In the genomic region with DNA sequence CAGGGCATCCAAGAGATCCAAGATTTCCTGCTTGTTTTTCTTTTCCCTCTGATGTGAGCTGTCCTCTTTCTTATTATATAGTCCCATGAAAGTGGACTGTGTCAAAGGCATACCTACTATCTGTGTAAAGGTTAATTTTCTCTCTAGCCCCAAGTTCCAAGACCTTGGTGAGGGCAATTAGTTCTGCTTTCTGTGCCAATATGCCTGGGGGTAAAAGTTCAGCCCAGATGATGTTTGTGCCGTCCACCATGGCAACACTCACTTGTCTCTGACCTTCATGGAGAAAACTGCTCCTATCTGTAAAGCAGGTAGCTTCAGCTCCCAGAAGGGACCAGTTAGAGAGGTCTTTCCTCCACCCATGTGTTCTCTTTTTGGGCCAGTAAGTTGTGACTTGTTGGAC, we compare ENCODE assay signal across 22 mouse cellular contexts.
DNase-seq lines count a peak whose midpoint lies in the region; ATAC-seq and TF ChIP-seq lines count a peak whose summit lies in the region.
"Had no signal": no experiment of that assay in that cellular context is flagged by ENCODE, and none has a peak within 500 bp of the region (broad histone marks: within the 10 kb centered on the region; RNA-seq: fewer than 3 reads in every experiment).

No protein-coding gene starts in this region.

- no peak for ATAC-seq in kidney, embryonic 16.5 days (ENCODE audit: low FRiP score, low TSS enrichment)
- no peak for ATAC-seq in liver, embryonic 12.5 days
- ATAC-seq: activated CD4-positive, CD25-positive, alpha-beta regulatory T cell, adult 4 months; CD4-positive, CD25-positive, alpha-beta regulatory T cell, adult 4 months; Patski had no signal

- no peaks in the 10 kb centered on the region for H3K4me1 ChIP-seq in kidney, adult 2 months (ENCODE audit: control insufficient read depth, insufficient read depth, low read length)
- no peaks in the 10 kb centered on the region for H3K4me1 ChIP-seq in kidney, embryonic 16.5 days (ENCODE audit: insufficient read depth, low read length)
- H3K4me1 ChIP-seq in liver, adult 2 months (ENCODE audit: control insufficient read depth, insufficient read depth, low read length): no peaks in the 10 kb centered on the region
- no peaks in the 10 kb centered on the region for H3K4me1 ChIP-seq in liver, embryonic 12.5 days

- DNase-seq in kidney, adult 2 months: peak; percentile 58
- no peak for DNase-seq in kidney, adult 11 months
- peak; percentile 4 to 49 for DNase-seq in kidney, adult 8-10 months
- DNase-seq in kidney, postnatal 10 days: no peak
- DNase-seq in kidney, adult 9 months: peak; percentile 69
- DNase-seq in liver, adult 2 months (ENCODE audit: extremely low read depth, low read depth, low spot score): peak; percentile 5
- DNase-seq: adrenal gland, adult 2 months; adrenal gland, adult 8-10 months; adrenal gland, postnatal 10 days; adrenal gland, postnatal 14 days; adrenal gland, postnatal 25 days; adrenal gland, postnatal 36 days; B cell, adult 2 months; cerebellum, adult 11 months; cerebellum, adult 11-12 months had no signal

- no peak overlapping the region for H3K9ac ChIP-seq in kidney, embryonic 16.5 days (replicated peaks; ENCODE audit: low read length)
- no peak overlapping the region for H3K9ac ChIP-seq in liver, adult 2 months (ENCODE audit: low read depth, low read length)
- H3K9ac ChIP-seq in liver, embryonic 12.5 days: no peak overlapping the region

- no peaks in the 10 kb centered on the region for H3K36me3 ChIP-seq in kidney, adult 2 months (ENCODE audit: control insufficient read depth, insufficient read depth, low read length)
- H3K36me3 ChIP-seq in kidney, embryonic 16.5 days (ENCODE audit: insufficient read depth, low read length): no peaks in the 10 kb centered on the region
- H3K36me3 ChIP-seq in liver, adult 2 months (ENCODE audit: control insufficient read depth, insufficient read depth, low read length): no peaks in the 10 kb centered on the region
- no peaks in the 10 kb centered on the region for H3K36me3 ChIP-seq in liver, embryonic 12.5 days
- H3K36me3 ChIP-seq: G1E had no signal

- H3K4me3 ChIP-seq in kidney, adult 2 months (ENCODE audit: insufficient read depth, low read depth, low read length): peak overlapping the region; percentile 44
- H3K4me3 ChIP-seq in kidney, embryonic 16.5 days (ENCODE audit: low read length): no peak overlapping the region
- H3K4me3 ChIP-seq in liver, adult 2 months (ENCODE audit: insufficient read depth, low read depth, low read length): no peak overlapping the region
- H3K4me3 ChIP-seq in liver, embryonic 12.5 days: no peak overlapping the region

- no peaks in the 10 kb centered on the region for H3K79me2 ChIP-seq in liver, adult 2 months (ENCODE audit: control insufficient read depth, insufficient read depth, low read length)

- no peak for TF ChIP-seq CTCF in kidney, adult 2 months (conservative IDR thresholded peaks at IDR 0.05; ENCODE audit: insufficient read depth, insufficient read length, low read depth, low read length)
- no peak for TF ChIP-seq CTCF in liver, adult 2 months (IDR thresholded peaks at IDR 0.05; ENCODE audit: low read depth, low read length)

- no peaks in the 10 kb centered on the region for H3K27me3 ChIP-seq in kidney, adult 2 months (replicated peaks; ENCODE audit: control insufficient read depth, insufficient read depth, low read length)
- H3K27me3 ChIP-seq in kidney, embryonic 16.5 days (ENCODE audit: insufficient read depth, low read length): no peaks in the 10 kb centered on the region
- no peaks in the 10 kb centered on the region for H3K27me3 ChIP-seq in liver, adult 2 months (ENCODE audit: control insufficient read depth, insufficient read depth, low read length)
- no peaks in the 10 kb centered on the region for H3K27me3 ChIP-seq in liver, embryonic 12.5 days (replicated peaks)
- H3K27me3 ChIP-seq: CH12.LX, Patski had no signal

- 57% methylated on average over 1 of the region's 1 CpGs for WGBS in kidney, adult 2 months
- WGBS in kidney, embryonic 16.5 days: 80% methylated on average over 1 of the region's 1 CpGs
- WGBS in liver, adult 2 months: 64% methylated on average over 1 of the region's 1 CpGs
- 67% methylated on average over 1 of the region's 1 CpGs for WGBS in liver, embryonic 12.5 days (ENCODE audit: insufficient replicate concordance)

- no peak for TF ChIP-seq POLR2A in kidney, adult 2 months (IDR thresholded peaks at IDR 0.05; ENCODE audit: low read depth, low read length)
- TF ChIP-seq POLR2A in liver, adult 2 months (IDR thresholded peaks at IDR 0.05; ENCODE audit: extremely low read depth, insufficient read depth, low read length): no peak

- H3K27ac ChIP-seq in kidney, adult 2 months (ENCODE audit: insufficient read depth, low read depth, low read length): peak overlapping the region; percentile 62
- no peak overlapping the region for H3K27ac ChIP-seq in kidney, embryonic 16.5 days (ENCODE audit: low read length)
- H3K27ac ChIP-seq in liver, adult 2 months (replicated peaks; ENCODE audit: insufficient read depth, low read depth, low read length): no peak overlapping the region
- H3K27ac ChIP-seq in liver, embryonic 12.5 days: no peak overlapping the region

- H3K4me2 ChIP-seq in kidney, embryonic 16.5 days (replicated peaks; ENCODE audit: low read depth, low read length): no peak overlapping the region
- no peak overlapping the region for H3K4me2 ChIP-seq in liver, embryonic 12.5 days

- no peaks in the 10 kb centered on the region for H3K9me3 ChIP-seq in kidney, embryonic 16.5 days (ENCODE audit: low read length)
- no peaks in the 10 kb centered on the region for H3K9me3 ChIP-seq in liver, embryonic 12.5 days (replicated peaks)
- H3K9me3 ChIP-seq: G1E had no signal

Comparison
In these comparisons a context has a peak if more than half of its experiments do, and no peak if none do; other contexts are left out.
1. DNase-seq: peak in kidney, adult 2 months (single experiment), kidney, adult 8-10 months (2 of 2), kidney, adult 9 months (single experiment) and liver, adult 2 months (single experiment); none in kidney, adult 11 months (single experiment) and kidney, postnatal 10 days (single experiment).